ENCODE assay signal across 3 mouse cellular contexts in genomic region chr5:18630864-18631263, GRCm38 (mm10).
DNase-seq lines count a peak whose midpoint lies in the region.

No protein-coding gene starts in this region.

- DNase-seq in ES-CJ7 (ENCODE audit: low read depth, low spot score) (peak; percentile 19), R1 (ENCODE audit: low read depth, low spot score) (peak; percentile 62), ZHBTc4 (ENCODE audit: low read depth, low spot score) (peak; percentile 53)
